Mouse (Mus musculus) liver, postnatal 0 days (tissue): ENCODE data around the gene Epyc. TPM values are rescaled to one million over a fixed set of nuclear protein-coding genes. Genes with fewer than 3 reads are reported as not detected.

Source experiments
- ATAC-seq: fragments of 200-750 bp; cut with Nextera tagmentation; 2 replicates; pipeline ENCODE4 v1.8.0; 2017; ENCODE audit warnings: mild to moderate bottlenecking, moderate library complexity
- DNase-seq: peaks from one replicate; pipeline ENCODE4 v3.0.0-alpha.2; 2016
- H3K27ac ChIP-seq: fragments of 300-500 bp; sonication (generic); 2 replicates; pipeline ENCODE4 v1.5.1; 2014; ENCODE audit warnings: antibody characterized with exemption, moderate library complexity, mild to moderate bottlenecking, low read depth
- H3K27me3 ChIP-seq: fragments of 300-500 bp; sonication (generic); 2 replicates; pipeline ENCODE4 v1.6.1; 2014; ENCODE audit warnings: low read length, control low read depth, mixed read lengths; ENCODE audit not compliant: insufficient read depth
- H3K36me3 ChIP-seq: fragments of 300-500 bp; sonication (generic); replicated peaks from 2 replicates; pipeline ENCODE4 v1.6.1; 2014; ENCODE audit warnings: mild to moderate bottlenecking, control low read depth, low read length, moderate library complexity, mixed read lengths; ENCODE audit not compliant: insufficient read depth
- H3K4me1 ChIP-seq: fragments of 300-500 bp; sonication (generic); 2 replicates; pipeline ENCODE4 v1.6.1; 2014; ENCODE audit warnings: antibody characterized with exemption, mild to moderate bottlenecking, control low read depth; ENCODE audit not compliant: insufficient read depth
- H3K4me2 ChIP-seq: fragments of 300-500 bp; sonication (generic); 2 replicates; pipeline ENCODE4 v1.6.1; 2014; ENCODE audit warnings: low read depth, mild to moderate bottlenecking, low read length, moderate library complexity, mixed read lengths
- H3K4me3 ChIP-seq: fragments of 300-500 bp; sonication (generic); 2 replicates; pipeline ENCODE4 v1.5.1; 2014; ENCODE audit warnings: low read depth, low read length
- H3K9ac ChIP-seq: fragments of 300-500 bp; sonication (generic); replicated peaks from 2 replicates; pipeline ENCODE4 v1.6.1; 2014; ENCODE audit warnings: mild to moderate bottlenecking, moderate library complexity
- H3K9me3 ChIP-seq: fragments of 300-500 bp; sonication (generic); 2 replicates; pipeline ENCODE4 v1.6.1; 2016; ENCODE audit warnings: mild to moderate bottlenecking, control low read depth, low read length, mixed read lengths
- CTCF ChIP-seq: sonication (generic); IDR thresholded peaks from 2 replicates; pipeline ENCODE4 v1.5.1; 2016; ENCODE audit warnings: antibody characterized with exemption, low read depth
- EP300 ChIP-seq: IDR thresholded peaks from 2 replicates; pipeline ENCODE4 v1.6.1; 2016; ENCODE audit warnings: antibody characterized with exemption, low read depth, mild to moderate bottlenecking
- WGBS: fragments of 180-500 bp; shearing (Covaris S2); extraction: QIAGEN DNeasy Blood & Tissue Kit; methylation state at CpG from one replicate; pipeline ENCODE4 v1.1.7; 2014; ENCODE audit not compliant: insufficient replicate concordance; 5-methylcytosine and 5-hydroxymethylcytosine counted together
- polyA plus RNA-seq: library from polyadenylated mRNA; unstranded; fragments of >200 nt; fragmentation: Nextera tagmentation; extraction: Ambion mirVana; gene quantifications from 2 replicates; pipeline ENCODE4 v1.2.1, GENCODE M21; 2015

Epyc gene
- polyA plus RNA-seq, 1 experiment from 2014 or later, result not detected

DNA sequence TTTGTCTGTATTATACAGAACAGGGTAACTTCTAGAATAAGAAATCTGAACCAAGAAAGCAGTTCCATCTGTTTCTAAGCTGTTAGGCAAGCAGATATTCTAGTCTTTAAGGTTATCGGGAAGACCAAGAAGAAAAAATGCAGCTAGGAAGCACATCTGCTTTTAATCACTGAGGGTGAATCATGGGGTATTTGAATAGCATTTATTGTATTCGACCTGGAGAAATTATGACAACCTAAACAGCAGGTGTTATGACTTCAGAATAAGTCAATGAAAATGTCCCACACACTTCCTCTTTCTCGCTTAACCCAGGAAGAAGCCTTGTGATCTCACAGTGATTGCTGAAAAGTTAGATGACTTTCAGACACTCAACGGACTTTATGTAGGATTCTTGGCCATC, 18.8 kb upstream of the Epyc start:
- Histone ChIP-seq H3K27ac (no peak overlapping the region), H3K4me3 (no peak overlapping the region), H3K36me3 (no peaks in the 10 kb centered on the region), H3K4me1 (no peaks in the 10 kb centered on the region), H3K9ac (no peak overlapping the region), H3K9me3 (no peaks in the 10 kb centered on the region), H3K4me2 (no peak overlapping the region), H3K27me3 (no peaks in the 10 kb centered on the region)
- no peak for TF ChIP-seq EP300
- no peak for ATAC-seq
- WGBS, result 49% methylated on average over 4 of the region's 4 CpGs
- DNase-seq, result no peak

DNA sequence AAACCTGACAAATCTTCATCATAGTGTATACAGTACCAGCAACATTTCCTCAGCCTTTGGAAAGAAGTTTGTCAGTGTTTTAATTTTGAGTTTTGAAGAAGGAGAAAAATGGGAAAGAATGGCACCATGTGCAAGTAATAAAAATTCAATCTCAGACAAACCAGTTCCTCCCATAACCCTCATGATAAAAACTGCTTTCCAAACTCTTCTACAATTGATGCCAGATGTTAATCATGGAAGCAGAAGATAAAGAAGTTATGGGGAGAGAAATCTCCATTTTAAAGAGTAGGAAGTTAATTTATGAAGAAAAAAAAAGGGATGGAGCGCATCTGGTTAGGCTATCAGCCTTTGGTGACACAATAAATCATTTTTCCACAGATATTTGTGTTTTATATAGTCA, 17.3 kb upstream of the Epyc start:
- H3K4me1 ChIP-seq, result no peaks in the 10 kb centered on the region
- no peaks in the 10 kb centered on the region for H3K9me3 ChIP-seq
- no peak overlapping the region for H3K4me3 ChIP-seq
- no peak overlapping the region for H3K27ac ChIP-seq
- DNase-seq (no peak), ATAC-seq (no peak)
- no peaks in the 10 kb centered on the region for H3K27me3 ChIP-seq
- WGBS, result 70% methylated on average over 1 of the region's 1 CpGs
- no peak overlapping the region for H3K9ac ChIP-seq
- no peaks in the 10 kb centered on the region for H3K36me3 ChIP-seq
- TF ChIP-seq CTCF (no peak), EP300 (no peak)
- no peak overlapping the region for H3K4me2 ChIP-seq

DNA sequence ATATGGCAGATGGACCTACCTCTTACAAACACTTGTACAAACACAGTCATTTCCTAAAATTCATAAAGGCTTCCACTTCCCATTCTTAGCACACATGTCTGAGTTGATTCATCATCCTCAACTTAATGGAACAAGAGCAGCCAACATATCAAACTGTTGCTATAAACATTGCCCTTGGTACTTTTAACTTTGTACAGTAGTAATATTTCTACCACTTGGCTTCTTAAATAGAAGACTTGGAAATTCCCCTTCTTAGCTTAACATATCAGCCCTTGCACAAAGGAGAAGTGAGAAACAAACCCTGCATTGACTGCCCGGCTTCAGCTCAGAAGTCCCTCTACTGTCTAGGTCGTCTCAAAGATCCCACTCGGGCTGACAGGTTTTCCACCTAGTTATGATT, 12.8 kb upstream of the Epyc start:
- WGBS, result 71% methylated on average over 3 of the region's 3 CpGs
- TF ChIP-seq CTCF (no peak), EP300 (no peak)
- ATAC-seq (no peak), DNase-seq (no peak)
- H3K9me3 ChIP-seq, result no peaks in the 10 kb centered on the region
- H3K4me1 ChIP-seq, result no peaks in the 10 kb centered on the region
- H3K9ac ChIP-seq, result no peak overlapping the region
- no peaks in the 10 kb centered on the region for H3K27me3 ChIP-seq
- H3K36me3 ChIP-seq, result no peaks in the 10 kb centered on the region
- no peak overlapping the region for H3K27ac ChIP-seq
- H3K4me2 ChIP-seq, result no peak overlapping the region
- H3K4me3 ChIP-seq, result no peak overlapping the region

DNA sequence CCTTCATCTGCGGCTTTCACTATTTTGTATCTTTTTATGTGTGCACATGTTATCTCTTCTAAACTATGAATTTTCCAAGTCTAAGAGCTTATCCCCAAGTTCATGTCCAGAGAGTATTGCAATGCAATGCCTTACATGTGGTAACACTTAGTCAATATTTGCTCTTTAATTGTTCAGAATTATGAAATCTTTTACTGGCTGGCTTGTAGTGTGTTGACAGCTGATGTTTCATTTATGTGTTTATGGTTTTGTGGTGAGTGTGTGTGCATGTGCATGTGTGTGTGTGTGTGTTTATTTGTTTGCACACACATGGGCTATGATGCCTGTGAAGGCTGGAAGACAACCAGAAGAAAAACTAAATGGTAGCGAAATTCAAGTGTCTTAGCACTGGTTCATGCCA, 1.9 kb upstream of the Epyc start:
- TF ChIP-seq EP300, result no peak
- no peak for TF ChIP-seq CTCF
- DNase-seq, result no peak
- H3K9me3 ChIP-seq, result no peaks in the 10 kb centered on the region
- no peak overlapping the region for H3K27ac ChIP-seq
- H3K9ac ChIP-seq, result no peak overlapping the region
- no peaks in the 10 kb centered on the region for H3K27me3 ChIP-seq
- 66% methylated on average over 2 of the region's 2 CpGs for WGBS
- H3K4me1 ChIP-seq, result no peaks in the 10 kb centered on the region
- no peak for ATAC-seq
- H3K4me2 ChIP-seq, result no peak overlapping the region
- H3K4me3 ChIP-seq, result no peak overlapping the region
- H3K36me3 ChIP-seq, result no peaks in the 10 kb centered on the region

DNA sequence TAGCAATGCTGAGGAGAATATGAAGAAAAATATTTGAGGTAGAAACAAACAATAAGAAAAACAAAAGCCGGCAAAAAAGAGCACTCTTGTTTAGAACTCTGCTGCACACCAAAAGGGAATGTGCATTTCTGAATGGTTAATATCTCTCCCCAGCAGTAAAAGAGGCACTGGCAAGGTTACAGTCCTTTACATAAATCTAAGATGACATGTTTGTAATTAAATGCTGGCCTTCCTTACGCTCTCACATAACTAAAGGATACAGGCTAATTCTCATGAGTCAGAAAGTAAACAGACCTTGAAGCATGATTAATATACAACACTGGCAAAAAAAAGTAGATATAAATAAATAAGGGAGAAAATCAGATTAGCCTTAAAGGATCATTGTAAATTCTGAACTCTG, 6.5 kb downstream of the Epyc start:
- Histone ChIP-seq H3K27me3 (no peaks in the 10 kb centered on the region), H3K4me3 (no peak overlapping the region), H3K4me1 (no peaks in the 10 kb centered on the region), H3K4me2 (no peak overlapping the region), H3K36me3 (no peaks in the 10 kb centered on the region), H3K9me3 (no peaks in the 10 kb centered on the region), H3K9ac (no peak overlapping the region), H3K27ac (no peak overlapping the region)
- DNase-seq (no peak), ATAC-seq (no peak)
- WGBS, result 69% methylated on average over 2 of the region's 2 CpGs
- TF ChIP-seq CTCF, result no peak
- no peak for TF ChIP-seq EP300

DNA sequence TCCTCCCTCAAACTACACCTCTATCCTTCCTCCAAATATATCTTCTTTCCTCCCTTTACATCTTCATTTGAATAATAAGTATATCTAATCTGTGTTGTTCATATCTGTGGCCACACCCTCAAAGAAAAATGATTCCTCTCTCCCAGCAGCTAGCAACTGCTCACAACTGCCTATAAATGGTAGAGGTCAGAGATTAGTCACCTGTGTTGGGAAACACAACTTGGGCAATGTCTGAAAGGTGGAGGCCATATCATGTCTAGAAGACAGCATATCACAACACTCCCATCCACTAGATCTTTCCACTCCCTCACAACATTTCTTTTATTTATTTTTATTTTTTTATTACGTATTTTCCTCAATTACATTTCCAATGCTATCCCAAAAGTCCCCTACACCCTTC, 15.6 kb downstream of the Epyc start:
- Histone ChIP-seq H3K4me3 (no peak overlapping the region), H3K9me3 (no peaks in the 10 kb centered on the region), H3K9ac (no peak overlapping the region), H3K36me3 (no peaks in the 10 kb centered on the region), H3K4me2 (no peak overlapping the region), H3K27ac (no peak overlapping the region), H3K4me1 (no peaks in the 10 kb centered on the region), H3K27me3 (no peaks in the 10 kb centered on the region)
- no peak for ATAC-seq
- 73% methylated on average over 1 of the region's 1 CpGs for WGBS
- no peak for DNase-seq
- no peak for TF ChIP-seq CTCF
- no peak for TF ChIP-seq EP300

DNA sequence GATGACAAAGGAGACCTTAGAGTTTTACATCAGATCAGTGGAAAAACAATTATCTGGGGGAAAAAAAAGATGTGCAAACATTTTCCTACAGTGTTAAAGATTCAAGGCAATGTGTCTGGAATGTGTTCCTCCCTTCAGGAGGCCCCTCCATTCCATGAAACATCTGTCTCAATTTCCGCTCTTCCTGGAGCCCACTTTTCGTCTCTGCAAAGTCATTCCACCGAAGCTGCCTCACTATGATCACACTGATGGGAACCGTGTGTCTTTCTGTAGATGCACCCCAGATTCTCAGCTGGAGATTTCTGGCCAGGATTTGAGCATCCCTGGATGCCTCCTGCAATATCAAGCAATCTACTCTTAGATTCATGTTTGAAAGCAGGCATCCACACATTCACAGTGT, 24.8 kb downstream of the Epyc start:
- 58% methylated on average over 4 of the region's 4 CpGs for WGBS
- no peaks in the 10 kb centered on the region for H3K27me3 ChIP-seq
- no peaks in the 10 kb centered on the region for H3K4me1 ChIP-seq
- no peak overlapping the region for H3K27ac ChIP-seq
- TF ChIP-seq EP300, result no peak
- no peak for TF ChIP-seq CTCF
- no peaks in the 10 kb centered on the region for H3K9me3 ChIP-seq
- H3K4me3 ChIP-seq, result no peak overlapping the region
- DNase-seq (no peak), ATAC-seq (no peak)
- H3K4me2 ChIP-seq, result no peak overlapping the region
- H3K9ac ChIP-seq, result no peak overlapping the region
- H3K36me3 ChIP-seq, result no peaks in the 10 kb centered on the region
